Comparison of ENCODE assay signal across 18 mouse cellular contexts in genomic region chr10:52298568-52298967, GRCm38 (mm10). TPM values are rescaled to one million over a fixed set of nuclear protein-coding genes. Genes with fewer than 3 reads are reported as not detected.
"Had no signal": no experiment of that assay in that cellular context is flagged by ENCODE, and none has a peak within 500 bp of the region (broad histone marks: within the 10 kb centered on the region; RNA-seq: fewer than 3 reads in every experiment).

No protein-coding gene starts in this region.

RNA-seq across cellular contexts. Expression of gene Gm26741, which starts 60.0 kb away (rescaled TPM):
- polyA plus RNA-seq: heart, embryonic 10.5 days; heart, embryonic 12.5 days; heart, embryonic 14.5 days; heart, embryonic 16.5 days; hindbrain, embryonic 11.5 days; hindbrain, embryonic 13.5 days; hindbrain, embryonic 15.5 days; hindbrain, postnatal 0 days; intestine, embryonic 14.5 days; intestine, embryonic 16.5 days; kidney, adult 2 months; kidney, postnatal 0 days; large intestine, adult 2 months; limb, embryonic 12.5 days; limb, embryonic 14.5 days; liver, embryonic 11.5 days; liver, embryonic 13.5 days; liver, embryonic 15.5 days had no signal
